In genomic region chr10:121506731-121507583, GRCm38 (mm10) we compare ENCODE assay signal across 7 mouse cellular contexts. TPM values are rescaled to one million over a fixed set of nuclear protein-coding genes. Genes with fewer than 3 reads are reported as not detected.
DNase-seq lines count a peak whose midpoint lies in the region; ATAC-seq and TF ChIP-seq lines count a peak whose summit lies in the region.

No protein-coding gene starts in this region.

- WGBS in hindbrain, embryonic 12.5 days: 35% methylated on average over 29 of the region's 29 CpGs
- WGBS in limb, embryonic 10.5 days: 45% methylated on average over 29 of the region's 29 CpGs
- 53% methylated on average over 29 of the region's 29 CpGs for WGBS in midbrain, embryonic 11.5 days

- DNase-seq in CH12.LX (ENCODE audit: extremely low read depth): peak; percentile 91
- peak; percentile 88 for DNase-seq in T-cell, adult 2 months (ENCODE audit: low spot score)
- DNase-seq in limb, embryonic 10.5 days (ENCODE audit: low spot score): peak; percentile 77
- peak; percentile 90 for DNase-seq in midbrain, embryonic 11.5 days (ENCODE audit: low spot score, missing footprints)
- DNase-seq in spleen, postnatal 14 days (ENCODE audit: low spot score in 2 of 2): peak; percentile 78 to 86

- TF ChIP-seq EP300 in CH12.LX (IDR thresholded peaks at IDR 0.05; ENCODE audit: low read length): peak; percentile 74

- peak overlapping the region; percentile 70 for H3K9ac ChIP-seq in CH12.LX (ENCODE audit: insufficient read depth, low read depth)
- no peak overlapping the region for H3K9ac ChIP-seq in hindbrain, embryonic 12.5 days
- H3K9ac ChIP-seq in midbrain, embryonic 11.5 days (ENCODE audit: low read length): no peak overlapping the region

- dilution Hi-C loops in CH12.LX (cut with MboI; ENCODE audit: extremely low pct_ligation_motif_present, extremely low pct_unique_long_range_greater_than_20kb, low sequenced_read_pairs): no loop called here

- peak; percentile 84 for ATAC-seq in erythroblast, adult 5-6 weeks (replicated peaks; ENCODE audit: low FRiP score, poor library complexity, severe bottlenecking)
- ATAC-seq in hindbrain, embryonic 12.5 days (ENCODE audit: low FRiP score): 0 out of 2 replicates have a peak, but pooled peaks have one; percentile 14
- no peak for ATAC-seq in midbrain, embryonic 11.5 days (ENCODE audit: low FRiP score)

- H3K4me2 ChIP-seq in CH12.LX (ENCODE audit: insufficient read depth, low read depth, poor library complexity, severe bottlenecking): peak overlapping the region; percentile 60
- H3K4me2 ChIP-seq in hindbrain, embryonic 12.5 days (replicated peaks): no peak overlapping the region
- no peak overlapping the region for H3K4me2 ChIP-seq in midbrain, embryonic 11.5 days

- in situ Hi-C loops in CH12.LX (cut with MboI; ENCODE audit: low pct_ligation_motif_present, low pct_unique_long_range_greater_than_20kb, low sequenced_read_pairs): loop anchor here (5.0 kb wide), 1 partner anchor 90 kb away; no protein-coding TSS in a partner anchor

- TF ChIP-seq POLR2A in CH12.LX (IDR thresholded peaks at IDR 0.05; ENCODE audit: low read depth, low read length): peak; percentile 71

- H3K4me1 ChIP-seq in CH12.LX (ENCODE audit: control insufficient read depth in 1 of 2, insufficient read depth in 2 of 2): peaks cover 10 to 30% of the 10 kb centered on the region in 2 experiments
- H3K4me1 ChIP-seq in hindbrain, embryonic 12.5 days: peaks cover 34% of the 10 kb centered on the region
- peaks cover 57% of the 10 kb centered on the region for H3K4me1 ChIP-seq in limb, embryonic 10.5 days
- H3K4me1 ChIP-seq in midbrain, embryonic 11.5 days (ENCODE audit: control insufficient read depth, insufficient read depth, low read length): peaks cover 17% of the 10 kb centered on the region; the same call in 1 of the 2 replicates

- H3K9me3 ChIP-seq in CH12.LX (replicated peaks; ENCODE audit: low read length): no peaks in the 10 kb centered on the region
- no peaks in the 10 kb centered on the region for H3K9me3 ChIP-seq in hindbrain, embryonic 12.5 days (replicated peaks)
- H3K9me3 ChIP-seq in limb, embryonic 10.5 days (replicated peaks): no peaks in the 10 kb centered on the region
- H3K9me3 ChIP-seq in midbrain, embryonic 11.5 days (ENCODE audit: control insufficient read depth, low read length): no peaks in the 10 kb centered on the region

- H3K36me3 ChIP-seq in CH12.LX (replicated peaks in 1 of 2; ENCODE audit: control insufficient read depth in 1 of 2, insufficient read depth in 1 of 2, low read length in 1 of 2): no peaks in the 10 kb centered on the region
- no peaks in the 10 kb centered on the region for H3K36me3 ChIP-seq in hindbrain, embryonic 12.5 days
- H3K36me3 ChIP-seq in limb, embryonic 10.5 days: no peaks in the 10 kb centered on the region
- no peaks in the 10 kb centered on the region for H3K36me3 ChIP-seq in midbrain, embryonic 11.5 days (ENCODE audit: control insufficient read depth, insufficient read depth, low read length)

- no peaks in the 10 kb centered on the region for H3K27me3 ChIP-seq in CH12.LX (replicated peaks)
- H3K27me3 ChIP-seq in hindbrain, embryonic 12.5 days: no peaks in the 10 kb centered on the region
- no peaks in the 10 kb centered on the region for H3K27me3 ChIP-seq in limb, embryonic 10.5 days (ENCODE audit: low read depth, poor library complexity, severe bottlenecking)
- H3K27me3 ChIP-seq in midbrain, embryonic 11.5 days (ENCODE audit: control insufficient read depth, insufficient read depth, low read length): no peaks in the 10 kb centered on the region

- TF ChIP-seq RAD21 in CH12.LX (IDR thresholded peaks at IDR 0.05; ENCODE audit: low read depth, low read length): peak; percentile 13

- H3K4me3 ChIP-seq in CH12.LX (replicated peaks in 1 of 3; ENCODE audit: low read depth in 2 of 3, low read length in 2 of 3, poor library complexity in 1 of 3): peak overlapping the region in 2 of 3 experiments; percentile 11 to 36
- no peak overlapping the region for H3K4me3 ChIP-seq in hindbrain, embryonic 12.5 days
- 0 out of 2 replicates have a peak overlapping the region, but pooled peaks have one; percentile 0 for H3K4me3 ChIP-seq in limb, embryonic 10.5 days
- no peak overlapping the region for H3K4me3 ChIP-seq in midbrain, embryonic 11.5 days (ENCODE audit: low read depth, low read length)

- peak overlapping the region; percentile 95 for H3K27ac ChIP-seq in CH12.LX (ENCODE audit: insufficient read depth, low read depth)
- peak overlapping the region; percentile 56 for H3K27ac ChIP-seq in hindbrain, embryonic 12.5 days
- H3K27ac ChIP-seq in limb, embryonic 10.5 days: peak overlapping the region; percentile 87
- 0 out of 2 replicates have a peak overlapping the region, but pooled peaks have one; percentile 25 for H3K27ac ChIP-seq in midbrain, embryonic 11.5 days (ENCODE audit: low read depth, low read length)

- H3K79me2 ChIP-seq in CH12.LX (replicated peaks; ENCODE audit: control insufficient read depth, extremely low read depth, insufficient read depth, poor library complexity, severe bottlenecking): no peaks in the 10 kb centered on the region

- TF ChIP-seq CTCF in CH12.LX (conservative IDR thresholded peaks at IDR 0.05 in 1 of 2, IDR thresholded peaks at IDR 0.05 in 1 of 2; ENCODE audit: low read depth in 2 of 2, low read length in 2 of 2): no peak

TF ChIP-seq in CH12.LX, 34 proteins besides CTCF, POLR2A, EP300 and RAD21:
- TF ChIP-seq ZC3H11A (IDR thresholded peaks at IDR 0.05; ENCODE audit: low read depth, low read length) (no peak), CHD2 (IDR thresholded peaks at IDR 0.05; ENCODE audit: low read length) (peak; percentile 82), BHLHE40 (IDR thresholded peaks at IDR 0.05; ENCODE audit: low read depth, low read length) (peak; percentile 92), PAX5 (IDR thresholded peaks at IDR 0.05; ENCODE audit: low read length) (no peak), GABPA (IDR thresholded peaks at IDR 0.05; ENCODE audit: insufficient replicate concordance, low read depth, low read length) (no peak), ETS1 (conservative IDR thresholded peaks at IDR 0.05; ENCODE audit: low read depth, low read length) (peak; percentile 82), MYC (IDR thresholded peaks at IDR 0.05; ENCODE audit: low read depth, low read length) (peak; percentile 80), ZKSCAN1 (IDR thresholded peaks at IDR 0.05; ENCODE audit: borderline replicate concordance, low read depth, low read length) (no peak), CHD1 (IDR thresholded peaks at IDR 0.05; ENCODE audit: low read depth, low read length) (no peak), POLR2AphosphoS2 (IDR thresholded peaks at IDR 0.05; ENCODE audit: low read depth, low read length) (no peak), MAFK (IDR thresholded peaks at IDR 0.05; ENCODE audit: insufficient replicate concordance, low read length) (peak; percentile 73), ELF1 (IDR thresholded peaks at IDR 0.05; ENCODE audit: low read depth, low read length) (peak; percentile 46; the same call in 1 of the 2 replicates), SMC3 (IDR thresholded peaks at IDR 0.05; ENCODE audit: low read depth, low read length) (peak; percentile 3), E2F4 (IDR thresholded peaks at IDR 0.05; ENCODE audit: insufficient replicate concordance, low read depth, low read length) (no peak), JUND (conservative IDR thresholded peaks at IDR 0.05; ENCODE audit: low read depth, low read length) (peak; percentile 74; the same call in 1 of the 2 replicates), RCOR1 (conservative IDR thresholded peaks at IDR 0.05; ENCODE audit: low read depth, low read length) (peak; percentile 84; the same call in 1 of the 2 replicates), MAZ (IDR thresholded peaks at IDR 0.05; ENCODE audit: low read depth, low read length) (peak; percentile 89), NELFE (IDR thresholded peaks at IDR 0.05; ENCODE audit: low read depth, low read length) (peak; percentile 45; the same call in 1 of the 2 replicates), ZNF384 (IDR thresholded peaks at IDR 0.05; ENCODE audit: low read depth, low read length) (no peak), ZMIZ1 (IDR thresholded peaks at IDR 0.05; ENCODE audit: low read depth, low read length) (no peak; the same call in 1 of the 2 replicates), HCFC1 (IDR thresholded peaks at IDR 0.05; ENCODE audit: low read depth, low read length) (no peak), USF2 (conservative IDR thresholded peaks at IDR 0.05; ENCODE audit: low read depth, low read length) (no peak), JUN (IDR thresholded peaks at IDR 0.05; ENCODE audit: insufficient read depth, low read depth, low read length) (peak; percentile 32; the same call in 1 of the 2 replicates), UBTF (IDR thresholded peaks at IDR 0.05; ENCODE audit: low read depth, low read length) (no peak), NRF1 (IDR thresholded peaks at IDR 0.05; ENCODE audit: low read depth, low read length) (no peak), KAT2A (IDR thresholded peaks at IDR 0.05; ENCODE audit: insufficient replicate concordance, low read length) (no peak), MAX (IDR thresholded peaks at IDR 0.05; ENCODE audit: low read length) (peak; percentile 64), TCF12 (IDR thresholded peaks at IDR 0.05; ENCODE audit: low read depth, low read length) (peak; percentile 79), IRF4 (IDR thresholded peaks at IDR 0.05; ENCODE audit: low read depth, low read length) (peak; percentile 91), TBP (conservative IDR thresholded peaks at IDR 0.05; ENCODE audit: low read depth, low read length) (no peak), MEF2A (IDR thresholded peaks at IDR 0.05; ENCODE audit: borderline replicate concordance, low read depth, low read length) (peak; percentile 85), USF1 (IDR thresholded peaks at IDR 0.05; ENCODE audit: low read depth, low read length) (no peak), SIN3A (IDR thresholded peaks at IDR 0.05; ENCODE audit: low read length) (peak; percentile 57; the same call in 1 of the 2 replicates), MXI1 (IDR thresholded peaks at IDR 0.05; ENCODE audit: low read depth, low read length) (peak; percentile 84)
TF ChIP-seq in CH12.LX: peak in this region for 18.

RNA-seq across cellular contexts. Expression of gene Rassf3, which starts 30.8 kb away (rescaled TPM):
- total RNA-seq in CH12.LX (2012; rRNA removed): 5.7 and 7.3 TPM in 2 replicates
- total RNA-seq in CH12.LX (2014; rRNA removed): 4.0 and 4.1 TPM in 2 replicates
- 9.0 and 9.9 TPM in 2 replicates for polyA plus RNA-seq in CH12.LX (2012; ENCODE audit: insufficient read length, low read depth)
- 11.7 and 12.5 TPM in 2 replicates for total RNA-seq in erythroblast, adult 5-6 weeks (2015; ENCODE audit: low replicate concordance)
- 7.8 and 12.7 TPM in 2 replicates for total RNA-seq in erythroblast, adult 5-6 weeks (2017; ENCODE audit: low replicate concordance)
- polyA plus RNA-seq in hindbrain, embryonic 12.5 days (2016; fragmentation: Nextera tagmentation; extraction: Ambion mirVana): 12.7 and 13.4 TPM in 2 replicates
- polyA plus RNA-seq in limb, embryonic 10.5 days (2016; fragmentation: Nextera tagmentation; extraction: Ambion mirVana): 18.0 and 21.1 TPM in 2 replicates
- polyA plus RNA-seq in midbrain, embryonic 11.5 days (2014; fragmentation: Nextera tagmentation; extraction: Ambion mirVana): 5.9 and 6.0 TPM in 2 replicates

Comparison
In these comparisons a context has a peak if more than half of its experiments do, and no peak if none do; other contexts are left out.
1. H3K27ac ChIP-seq: peak in every context shown above with its lines; median percentile 95 in CH12.LX; 87 in limb, embryonic 10.5 days; 56 in hindbrain, embryonic 12.5 days; 25 in midbrain, embryonic 11.5 days.
2. H3K4me3 ChIP-seq: peak in CH12.LX (2 of 3) and limb, embryonic 10.5 days (single experiment); none in hindbrain, embryonic 12.5 days (single experiment) and midbrain, embryonic 11.5 days (single experiment).
3. Peak in every context shown above with its lines, with median percentiles within 50 percentile points of each other: DNase-seq.